Mouse (Mus musculus): ENCODE data around the gene Itgam. TPM values are rescaled to one million over a fixed set of nuclear protein-coding genes. Genes with fewer than 3 reads are reported as not detected.

Gene Itgam
- polyA plus RNA-seq, 2 experiments, result 1.5 to 2.7 TPM

DNA sequence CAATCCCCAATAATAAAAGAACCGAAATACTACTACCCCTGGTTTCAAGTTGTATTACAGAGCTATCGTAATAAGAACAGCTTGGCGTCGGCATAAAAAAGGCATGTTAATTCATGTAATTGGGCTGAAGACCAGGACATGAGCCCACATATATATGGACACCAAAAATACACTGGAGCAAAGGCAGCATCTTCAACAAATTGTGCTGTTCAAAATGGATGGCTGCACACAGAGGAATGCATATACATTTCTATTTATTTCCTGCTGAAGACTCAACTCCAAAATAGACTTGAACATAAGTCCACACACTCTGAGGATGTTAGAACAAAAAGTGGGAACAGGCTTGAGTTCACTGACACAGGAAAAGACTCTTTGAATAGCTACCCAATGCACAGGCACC is 101.6 kb downstream of the Itgam start:
- no peak overlapping the region for H3K9ac ChIP-seq (replicated peaks)
- H3K27ac ChIP-seq, result no peak overlapping the region
- H3K36me3 ChIP-seq (replicated peaks; ENCODE audit: control insufficient read depth, insufficient read depth, low read depth), result no peaks in the 10 kb centered on the region
- TF ChIP-seq EP300 (IDR thresholded peaks at IDR 0.05; ENCODE audit: low read depth) (no peak), CTCF (IDR thresholded peaks at IDR 0.05; ENCODE audit: low read depth) (no peak)
- no peaks in the 10 kb centered on the region for H3K9me3 ChIP-seq (ENCODE audit: control insufficient read depth, low read length)
- H3K4me3 ChIP-seq (ENCODE audit: insufficient read depth in 1 of 2, low read depth in 2 of 2, low read length in 2 of 2), result no peak overlapping the region
- no peak for ATAC-seq (ENCODE audit: insufficient read depth)
- no peak overlapping the region for H3K4me2 ChIP-seq (ENCODE audit: low read depth)
- no peaks in the 10 kb centered on the region for H3K27me3 ChIP-seq (ENCODE audit: control insufficient read depth, insufficient read depth, low read length)
- no peaks in the 10 kb centered on the region for H3K4me1 ChIP-seq (replicated peaks; ENCODE audit: control insufficient read depth in 2 of 2, insufficient read depth in 2 of 2, low read length in 1 of 2)
- 63% methylated on average over 4 of the region's 4 CpGs for WGBS (ENCODE audit: insufficient replicate concordance)
- DNase-seq (ENCODE audit: low read depth in 3 of 3, low spot score in 3 of 3), result no peak

DNA sequence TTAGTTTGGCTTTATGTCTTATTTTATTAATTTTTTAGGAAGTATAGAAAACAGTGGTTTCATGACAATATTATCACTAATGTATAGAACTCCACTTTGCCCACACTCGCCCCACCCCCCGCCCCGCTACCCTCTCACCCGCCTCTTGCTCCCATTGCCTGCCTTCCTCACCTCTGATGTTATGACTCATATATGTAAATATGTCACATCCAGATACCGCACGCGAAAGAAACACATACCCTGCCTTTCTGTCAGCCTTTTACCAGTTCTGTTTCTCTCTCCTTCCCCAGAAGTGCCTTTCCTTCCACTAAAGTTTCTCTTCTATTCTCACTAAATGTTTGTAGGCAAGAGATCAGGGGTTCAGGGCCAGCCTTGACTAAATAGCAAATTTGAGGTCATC is 104.0 kb downstream of the Itgam start:
- ATAC-seq (ENCODE audit: insufficient read depth) (no peak), DNase-seq (ENCODE audit: low read depth in 3 of 3, low spot score in 3 of 3) (no peak)
- Histone ChIP-seq H3K9ac (replicated peaks) (no peak overlapping the region), H3K27ac (no peak overlapping the region), H3K27me3 (ENCODE audit: control insufficient read depth, insufficient read depth, low read length) (no peaks in the 10 kb centered on the region), H3K4me3 (ENCODE audit: insufficient read depth in 1 of 2, low read depth in 2 of 2, low read length in 2 of 2) (no peak overlapping the region), H3K9me3 (ENCODE audit: control insufficient read depth, low read length) (no peaks in the 10 kb centered on the region), H3K36me3 (replicated peaks; ENCODE audit: control insufficient read depth, insufficient read depth, low read depth) (no peaks in the 10 kb centered on the region), H3K4me1 (replicated peaks; ENCODE audit: control insufficient read depth in 2 of 2, insufficient read depth in 2 of 2, low read length in 1 of 2) (no peaks in the 10 kb centered on the region), H3K4me2 (ENCODE audit: low read depth) (no peak overlapping the region)
- TF ChIP-seq CTCF (IDR thresholded peaks at IDR 0.05; ENCODE audit: low read depth) (no peak), EP300 (IDR thresholded peaks at IDR 0.05; ENCODE audit: low read depth) (no peak)
- 75% methylated on average over 7 of the region's 7 CpGs for WGBS (ENCODE audit: insufficient replicate concordance)

Other genes starting within 250 kb of the Itgam start
- 20.4 and 34.9 TPM in 2 replicates for gene Stx4a, start 238.3 kb upstream of the Itgam start, polyA plus RNA-seq (2012; rRNA removed)
- 7.2 and 8.1 TPM in 2 replicates for gene Stx4a, start 238.3 kb upstream of the Itgam start, polyA plus RNA-seq (2014; fragmentation: Nextera tagmentation; extraction: Ambion mirVana)
- 0.95 and 1.1 TPM in 2 replicates for gene Stx1b, start 238.1 kb upstream of the Itgam start, polyA plus RNA-seq (2012; rRNA removed)
- gene Stx1b, start 238.1 kb upstream of the Itgam start, polyA plus RNA-seq (2014; fragmentation: Nextera tagmentation; extraction: Ambion mirVana), result 0.05 and 0.21 TPM in 2 replicates
- 5.8 and 6.7 TPM in 2 replicates for gene Zfp646, start 186.4 kb upstream of the Itgam start, polyA plus RNA-seq (2012; rRNA removed)
- 4.6 and 5.1 TPM in 2 replicates for gene Zfp646, start 186.4 kb upstream of the Itgam start, polyA plus RNA-seq (2014; fragmentation: Nextera tagmentation; extraction: Ambion mirVana)
- 3.0 TPM in 2 replicates for gene Zfp668, start 185.8 kb upstream of the Itgam start, polyA plus RNA-seq (2012; rRNA removed)
- gene Zfp668, start 185.8 kb upstream of the Itgam start, polyA plus RNA-seq (2014; fragmentation: Nextera tagmentation; extraction: Ambion mirVana), result 3.9 and 4.3 TPM in 2 replicates
- gene Prss53, start 171.7 kb upstream of the Itgam start, polyA plus RNA-seq (2012; rRNA removed), result 0.38 and 0.48 TPM in 2 replicates
- 0.05 and 0.29 TPM in 2 replicates for gene Prss53, start 171.7 kb upstream of the Itgam start, polyA plus RNA-seq (2014; fragmentation: Nextera tagmentation; extraction: Ambion mirVana)
- gene Gm21974, start 167.2 kb upstream of the Itgam start, polyA plus RNA-seq (2012; rRNA removed), result not detected in 2 replicates
- gene Gm21974, start 167.2 kb upstream of the Itgam start, polyA plus RNA-seq (2014; fragmentation: Nextera tagmentation; extraction: Ambion mirVana), result not detected in 2 replicates
- 74.0 and 104 TPM in 2 replicates for gene Vkorc1, start 167.0 kb upstream of the Itgam start, polyA plus RNA-seq (2012; rRNA removed)
- 107 and 116 TPM in 2 replicates for gene Vkorc1, start 167.0 kb upstream of the Itgam start, polyA plus RNA-seq (2014; fragmentation: Nextera tagmentation; extraction: Ambion mirVana)
- gene Bckdk, start 158.6 kb upstream of the Itgam start, polyA plus RNA-seq (2012; rRNA removed), result 28.0 and 29.7 TPM in 2 replicates
- 68.3 and 76.0 TPM in 2 replicates for gene Bckdk, start 158.6 kb upstream of the Itgam start, polyA plus RNA-seq (2014; fragmentation: Nextera tagmentation; extraction: Ambion mirVana)
- gene Kat8, start 150.1 kb upstream of the Itgam start, polyA plus RNA-seq (2012; rRNA removed), result 9.6 and 13.7 TPM in 2 replicates
- gene Kat8, start 150.1 kb upstream of the Itgam start, polyA plus RNA-seq (2014; fragmentation: Nextera tagmentation; extraction: Ambion mirVana), result 15.7 and 17.6 TPM in 2 replicates
- 8.3 and 12.6 TPM in 2 replicates for gene Prss8, start 132.5 kb upstream of the Itgam start, polyA plus RNA-seq (2012; rRNA removed)
- gene Prss8, start 132.5 kb upstream of the Itgam start, polyA plus RNA-seq (2014; fragmentation: Nextera tagmentation; extraction: Ambion mirVana), result 9.8 and 10.3 TPM in 2 replicates
- gene Prss36, start 115.9 kb upstream of the Itgam start, polyA plus RNA-seq (2012; rRNA removed), result 2.0 and 2.3 TPM in 2 replicates
- gene Prss36, start 115.9 kb upstream of the Itgam start, polyA plus RNA-seq (2014; fragmentation: Nextera tagmentation; extraction: Ambion mirVana), result 3.0 TPM in 2 replicates
- gene Fus, start 95.2 kb upstream of the Itgam start, polyA plus RNA-seq (2012; rRNA removed), result 169 and 278 TPM in 2 replicates
- gene Fus, start 95.2 kb upstream of the Itgam start, polyA plus RNA-seq (2014; fragmentation: Nextera tagmentation; extraction: Ambion mirVana), result 15.8 and 17.1 TPM in 2 replicates
- gene Pycard, start 68.8 kb upstream of the Itgam start, polyA plus RNA-seq (2012; rRNA removed), result 13.8 and 20.2 TPM in 2 replicates
- 37.1 and 39.3 TPM in 2 replicates for gene Pycard, start 68.8 kb upstream of the Itgam start, polyA plus RNA-seq (2014; fragmentation: Nextera tagmentation; extraction: Ambion mirVana)
- 0.03 and 0.04 TPM in 2 replicates for gene Trim72, start 58.7 kb upstream of the Itgam start, polyA plus RNA-seq (2012; rRNA removed)
- gene Trim72, start 58.7 kb upstream of the Itgam start, polyA plus RNA-seq (2014; fragmentation: Nextera tagmentation; extraction: Ambion mirVana), result not detected in 2 replicates
- gene Gm49368, start within 50 bp of the Itgam start, polyA plus RNA-seq (2012; rRNA removed), result 0.02 TPM in 1 of 2 replicates, not detected in the other
- gene Gm49368, start within 50 bp of the Itgam start, polyA plus RNA-seq (2014; fragmentation: Nextera tagmentation; extraction: Ambion mirVana), result 0.03 TPM in 1 of 2 replicates, not detected in the other
- 0.09 and 0.16 TPM in 2 replicates for gene Itgax, start 66.9 kb downstream of the Itgam start, polyA plus RNA-seq (2012; rRNA removed)
- gene Itgax, start 66.9 kb downstream of the Itgam start, polyA plus RNA-seq (2014; fragmentation: Nextera tagmentation; extraction: Ambion mirVana), result 0.10 and 0.16 TPM in 2 replicates
- 0.01 and 0.08 TPM in 2 replicates for gene Itgad, start 91.7 kb downstream of the Itgam start, polyA plus RNA-seq (2012; rRNA removed)
- gene Itgad, start 91.7 kb downstream of the Itgam start, polyA plus RNA-seq (2014; fragmentation: Nextera tagmentation; extraction: Ambion mirVana), result not detected in 2 replicates
- gene Cox6a2, start 143.7 kb downstream of the Itgam start, polyA plus RNA-seq (2012; rRNA removed), result 0.37 and 0.54 TPM in 2 replicates
- gene Cox6a2, start 143.7 kb downstream of the Itgam start, polyA plus RNA-seq (2014; fragmentation: Nextera tagmentation; extraction: Ambion mirVana), result 0.76 and 1.0 TPM in 2 replicates
- gene Armc5, start 174.7 kb downstream of the Itgam start, polyA plus RNA-seq (2012; rRNA removed), result 5.2 and 6.1 TPM in 2 replicates
- 4.6 and 4.9 TPM in 2 replicates for gene Armc5, start 174.7 kb downstream of the Itgam start, polyA plus RNA-seq (2014; fragmentation: Nextera tagmentation; extraction: Ambion mirVana)
- gene 9130023H24Rik, start 175.4 kb downstream of the Itgam start, polyA plus RNA-seq (2012; rRNA removed), result 0.92 and 1.1 TPM in 2 replicates
- gene 9130023H24Rik, start 175.4 kb downstream of the Itgam start, polyA plus RNA-seq (2014; fragmentation: Nextera tagmentation; extraction: Ambion mirVana), result 1.6 and 2.1 TPM in 2 replicates
- gene Tgfb1i1, start 184.2 kb downstream of the Itgam start, polyA plus RNA-seq (2012; rRNA removed), result 5.0 and 6.0 TPM in 2 replicates
- 7.8 and 8.5 TPM in 2 replicates for gene Tgfb1i1, start 184.2 kb downstream of the Itgam start, polyA plus RNA-seq (2014; fragmentation: Nextera tagmentation; extraction: Ambion mirVana)
- 1.6 and 1.8 TPM in 2 replicates for gene Slc5a2, start 203.0 kb downstream of the Itgam start, polyA plus RNA-seq (2012; rRNA removed)
- 2.9 and 3.1 TPM in 2 replicates for gene Slc5a2, start 203.0 kb downstream of the Itgam start, polyA plus RNA-seq (2014; fragmentation: Nextera tagmentation; extraction: Ambion mirVana)
- 23.7 and 23.9 TPM in 2 replicates for gene BC017158, start 235.5 kb downstream of the Itgam start, polyA plus RNA-seq (2012; rRNA removed)
- gene BC017158, start 235.5 kb downstream of the Itgam start, polyA plus RNA-seq (2014; fragmentation: Nextera tagmentation; extraction: Ambion mirVana), result 16.9 and 17.7 TPM in 2 replicates

Data from liver, embryonic 14.5 days (tissue).